Mouse (Mus musculus): ENCODE results near the gene 6030498E09Rik. TPM values are rescaled to one million over a fixed set of nuclear protein-coding genes. Genes with fewer than 3 reads are reported as not detected.
A peak's percentile ranks its signal among the peaks of the same experiment; 100 is the strongest.

6030498E09Rik gene
- polyA plus RNA-seq (2015; fragmentation: Nextera tagmentation; extraction: Ambion mirVana) = 0.19 and 0.21 TPM in 2 replicates

- no peak for ATAC-seq
- Histone ChIP-seq H3K27me3 (ENCODE audit: insufficient read depth, low read length) (no peaks in the 10 kb centered on the region), H3K4me1 (ENCODE audit: insufficient read depth) (no peaks in the 10 kb centered on the region), H3K4me2 (ENCODE audit: low read depth, low read length) (0 out of 2 replicates have a peak within 1 kb of the TSS, but pooled peaks have one; percentile 4), H3K36me3 (replicated peaks; ENCODE audit: insufficient read depth, low read length) (no peaks in the 10 kb centered on the region), H3K9ac (replicated peaks) (no peak within 1 kb of the TSS), H3K9me3 (ENCODE audit: low read length) (no peaks in the 10 kb centered on the region), H3K4me3 (ENCODE audit: low read depth, low read length) (no peak within 1 kb of the TSS), H3K27ac (ENCODE audit: low read depth) (no peak within 1 kb of the TSS)
- TF ChIP-seq EP300 (IDR thresholded peaks at IDR 0.05; ENCODE audit: low read depth) (no peak), CTCF (IDR thresholded peaks at IDR 0.05; ENCODE audit: low read depth) (no peak)
- WGBS (ENCODE audit: insufficient replicate concordance) = 21% methylated on average over 9 of the region's 9 CpGs
- no peak for DNase-seq
Observed at GRCm38 (mm10) chrX:38772478-38772877, at the start of gene 6030498E09Rik. TSS of gene 6030498E09Rik (plus strand) at chrX:38772671.

DNA sequence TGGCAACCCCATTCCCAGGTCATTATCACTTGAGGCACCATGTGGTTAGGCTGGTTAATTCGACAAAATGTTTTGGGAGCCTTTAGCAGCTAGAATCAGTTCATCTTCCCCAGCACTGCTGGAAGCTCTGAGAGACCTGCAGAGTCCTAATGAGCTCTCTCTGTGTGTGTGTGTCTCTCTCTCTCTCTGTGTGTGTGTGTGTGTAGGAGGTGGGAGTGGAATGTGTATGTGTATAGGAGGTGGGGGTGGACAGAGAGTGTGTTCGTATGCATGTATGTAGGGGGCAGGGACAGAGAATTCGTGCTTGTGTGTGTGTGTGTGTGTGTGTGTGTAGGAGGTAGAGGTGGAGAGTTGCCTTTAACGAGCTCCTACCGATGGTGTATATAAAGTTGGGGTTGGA, 42.4 kb upstream of the 6030498E09Rik start:
- Histone ChIP-seq H3K27ac (ENCODE audit: low read depth) (no peak overlapping the region), H3K4me2 (ENCODE audit: low read depth, low read length) (no peak overlapping the region), H3K36me3 (replicated peaks; ENCODE audit: insufficient read depth, low read length) (no peaks in the 10 kb centered on the region), H3K4me1 (ENCODE audit: insufficient read depth) (no peaks in the 10 kb centered on the region), H3K27me3 (ENCODE audit: insufficient read depth, low read length) (0 out of 2 replicates have a peak, but pooled peaks cover 2% of the 10 kb centered on the region), H3K9ac (replicated peaks) (no peak overlapping the region), H3K9me3 (ENCODE audit: low read length) (no peaks in the 10 kb centered on the region), H3K4me3 (ENCODE audit: low read depth, low read length) (no peak overlapping the region)
- TF ChIP-seq EP300 (IDR thresholded peaks at IDR 0.05; ENCODE audit: low read depth) = no peak
- no peak for TF ChIP-seq CTCF (IDR thresholded peaks at IDR 0.05; ENCODE audit: low read depth)
- ATAC-seq = no peak
- WGBS (ENCODE audit: insufficient replicate concordance) = 57% methylated on average over 5 of the region's 5 CpGs
- DNase-seq = no peak

- no peak overlapping the region for H3K9ac ChIP-seq (replicated peaks)
- no peaks in the 10 kb centered on the region for H3K36me3 ChIP-seq (replicated peaks; ENCODE audit: insufficient read depth, low read length)
- H3K27me3 ChIP-seq (ENCODE audit: insufficient read depth, low read length) = 0 out of 2 replicates have a peak, but pooled peaks cover 2% of the 10 kb centered on the region
- H3K27ac ChIP-seq (ENCODE audit: low read depth) = no peak overlapping the region
- no peaks in the 10 kb centered on the region for H3K9me3 ChIP-seq (ENCODE audit: low read length)
- H3K4me1 ChIP-seq (ENCODE audit: insufficient read depth) = no peaks in the 10 kb centered on the region
- no peak for DNase-seq
- 63% methylated on average over 2 of the region's 2 CpGs for WGBS (ENCODE audit: insufficient replicate concordance)
- H3K4me2 ChIP-seq (ENCODE audit: low read depth, low read length) = no peak overlapping the region
- no peak overlapping the region for H3K4me3 ChIP-seq (ENCODE audit: low read depth, low read length)
- no peak for ATAC-seq
- no peak for TF ChIP-seq CTCF (IDR thresholded peaks at IDR 0.05; ENCODE audit: low read depth)
- TF ChIP-seq EP300 (IDR thresholded peaks at IDR 0.05; ENCODE audit: low read depth) = no peak
Observed at GRCm38 (mm10) chrX:38730639-38731038, 41.8 kb upstream of the 6030498E09Rik start.

GRCm38 (mm10) chrX:38733683-38734082, 38.8 kb upstream of the 6030498E09Rik start:
- Histone ChIP-seq H3K27ac (ENCODE audit: low read depth) (no peak overlapping the region), H3K9ac (replicated peaks) (no peak overlapping the region), H3K9me3 (ENCODE audit: low read length) (no peaks in the 10 kb centered on the region), H3K27me3 (ENCODE audit: insufficient read depth, low read length) (no peaks in the 10 kb centered on the region), H3K4me3 (ENCODE audit: low read depth, low read length) (no peak overlapping the region), H3K4me1 (ENCODE audit: insufficient read depth) (no peaks in the 10 kb centered on the region), H3K36me3 (replicated peaks; ENCODE audit: insufficient read depth, low read length) (no peaks in the 10 kb centered on the region), H3K4me2 (ENCODE audit: low read depth, low read length) (no peak overlapping the region)
- TF ChIP-seq EP300 (IDR thresholded peaks at IDR 0.05; ENCODE audit: low read depth) (no peak), CTCF (IDR thresholded peaks at IDR 0.05; ENCODE audit: low read depth) (no peak)
- WGBS (ENCODE audit: insufficient replicate concordance) = 91% methylated on average over 5 of the region's 5 CpGs
- DNase-seq (no peak), ATAC-seq (no peak)

DNA sequence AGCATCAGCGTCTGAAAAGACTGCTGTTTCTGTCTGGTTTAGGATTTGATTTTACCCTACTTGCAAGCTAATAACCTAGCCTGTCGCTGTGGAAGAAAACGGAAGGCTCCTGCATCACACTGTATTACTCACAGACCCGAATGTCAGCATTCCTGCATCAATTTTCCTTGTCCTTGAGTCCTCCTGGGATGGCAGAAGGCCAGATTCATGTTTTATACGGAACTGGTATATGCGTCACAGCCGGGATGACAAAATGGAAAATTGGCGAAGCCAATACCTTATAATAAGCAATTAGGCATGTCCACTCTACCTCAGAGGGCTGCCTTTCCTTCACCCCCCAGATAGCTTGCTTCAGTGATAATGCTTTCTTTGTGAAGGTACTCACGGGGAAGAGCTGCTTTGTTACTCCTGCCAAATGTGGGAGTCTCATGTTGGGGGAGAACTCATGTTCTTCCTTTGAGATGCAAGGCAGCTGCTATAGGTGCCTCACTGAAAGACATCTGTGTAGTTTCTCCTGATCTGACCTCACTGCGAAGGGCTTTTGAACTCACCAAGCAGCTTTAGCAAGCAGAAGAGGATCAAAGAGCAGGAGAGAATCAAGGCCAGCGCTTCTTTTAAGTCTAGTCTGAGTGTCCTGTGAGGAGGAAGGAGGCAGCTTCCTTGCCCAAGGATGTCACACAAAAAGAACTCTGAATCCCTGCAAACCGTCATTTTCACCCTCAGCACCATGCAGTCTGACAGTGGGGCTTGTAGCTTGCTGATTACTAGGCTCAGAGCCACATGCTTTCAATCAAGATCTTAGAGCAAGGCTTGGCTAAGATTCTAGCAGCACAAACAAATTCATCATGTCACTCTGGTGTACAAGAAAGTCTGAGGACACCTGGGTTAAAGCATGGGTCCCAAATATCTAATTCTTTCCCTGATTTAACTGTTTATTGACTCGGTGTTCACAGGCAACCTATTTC, 37.3 kb upstream of the 6030498E09Rik start:
- Histone ChIP-seq H3K9me3 (ENCODE audit: low read length) (no peaks in the 10 kb centered on the region), H3K4me3 (ENCODE audit: low read depth, low read length) (no peak overlapping the region), H3K27ac (ENCODE audit: low read depth) (no peak overlapping the region), H3K9ac (replicated peaks) (no peak overlapping the region), H3K36me3 (replicated peaks; ENCODE audit: insufficient read depth, low read length) (no peaks in the 10 kb centered on the region), H3K27me3 (ENCODE audit: insufficient read depth, low read length) (no peaks in the 10 kb centered on the region), H3K4me2 (ENCODE audit: low read depth, low read length) (no peak overlapping the region), H3K4me1 (ENCODE audit: insufficient read depth) (no peaks in the 10 kb centered on the region)
- DNase-seq (no peak), ATAC-seq (no peak)
- no peak for TF ChIP-seq CTCF (IDR thresholded peaks at IDR 0.05; ENCODE audit: low read depth)
- WGBS (ENCODE audit: insufficient replicate concordance) = 64% methylated on average over 13 of the region's 13 CpGs

- Histone ChIP-seq H3K36me3 (replicated peaks; ENCODE audit: insufficient read depth, low read length) (no peaks in the 10 kb centered on the region), H3K4me2 (ENCODE audit: low read depth, low read length) (no peak overlapping the region), H3K4me1 (ENCODE audit: insufficient read depth) (no peaks in the 10 kb centered on the region), H3K9me3 (ENCODE audit: low read length) (no peaks in the 10 kb centered on the region), H3K9ac (replicated peaks) (no peak overlapping the region), H3K27ac (ENCODE audit: low read depth) (no peak overlapping the region), H3K4me3 (ENCODE audit: low read depth, low read length) (no peak overlapping the region), H3K27me3 (ENCODE audit: insufficient read depth, low read length) (no peaks in the 10 kb centered on the region)
- TF ChIP-seq EP300 (IDR thresholded peaks at IDR 0.05; ENCODE audit: low read depth) (no peak), CTCF (IDR thresholded peaks at IDR 0.05; ENCODE audit: low read depth) (no peak)
- 69% methylated on average over 2 of the region's 2 CpGs for WGBS (ENCODE audit: insufficient replicate concordance)
- no peak for ATAC-seq
- no peak for DNase-seq
Observed at GRCm38 (mm10) chrX:38771453-38771852, 1.0 kb upstream of the 6030498E09Rik start.

Data from liver, postnatal 0 days (tissue).